Mouse (Mus musculus) kidney, postnatal 0 days (tissue): ENCODE results near the gene Krt80. TPM values are rescaled to one million over a fixed set of nuclear protein-coding genes. Genes with fewer than 3 reads are reported as not detected.
A peak's percentile ranks its signal among the peaks of the same experiment; 100 is the strongest.

Source experiments
- ATAC-seq: fragments of 200-750 bp; cut with Nextera tagmentation; replicated peaks from 2 replicates; pipeline ENCODE4 v1.8.0; 2017; ENCODE audit warnings: low read depth, moderate number of reproducible peaks, moderate TSS enrichment, moderate library complexity; ENCODE audit not compliant: low FRiP score
- DNase-seq: peaks from one replicate; pipeline ENCODE4 v3.0.0-alpha.2; 2016; ENCODE audit warnings: low spot score
- H3K27ac ChIP-seq: fragments of 300-500 bp; sonication (generic); 2 replicates; pipeline ENCODE4 v1.5.1; 2014; ENCODE audit warnings: mild to moderate bottlenecking
- H3K27me3 ChIP-seq: fragments of 300-500 bp; sonication (generic); 2 replicates; pipeline ENCODE4 v1.6.1; 2014; ENCODE audit warnings: low read length, mixed read lengths; ENCODE audit not compliant: insufficient read depth
- H3K36me3 ChIP-seq: fragments of 300-500 bp; sonication (generic); 2 replicates; pipeline ENCODE4 v1.6.1; 2014; ENCODE audit warnings: low read length, mixed read lengths; ENCODE audit not compliant: insufficient read depth
- H3K4me1 ChIP-seq: fragments of 300-500 bp; sonication (generic); replicated peaks from 2 replicates; pipeline ENCODE4 v1.6.1; 2014; ENCODE audit warnings: antibody characterized with exemption, low read length, mixed read lengths; ENCODE audit not compliant: insufficient read depth
- H3K4me2 ChIP-seq: fragments of 300-500 bp; sonication (generic); 2 replicates; pipeline ENCODE4 v1.6.1; 2014; ENCODE audit warnings: mild to moderate bottlenecking, low read length, moderate library complexity, mixed read lengths
- H3K4me3 ChIP-seq: fragments of 300-500 bp; sonication (generic); replicated peaks from 2 replicates; pipeline ENCODE4 v1.5.1; 2014; ENCODE audit warnings: low read depth, low read length
- H3K9ac ChIP-seq: fragments of 300-500 bp; sonication (generic); 2 replicates; pipeline ENCODE4 v1.6.1; 2014; ENCODE audit warnings: low read depth, low read length
- H3K9me3 ChIP-seq: fragments of 300-500 bp; sonication (generic); replicated peaks from 2 replicates; pipeline ENCODE4 v1.6.1; 2016; ENCODE audit warnings: low read length, inconsistent platforms, mixed read lengths
- CTCF ChIP-seq: IDR thresholded peaks from 2 replicates; pipeline ENCODE4 v1.5.1; 2016; ENCODE audit warnings: antibody characterized with exemption, low read depth, mild to moderate bottlenecking, moderate library complexity
- WGBS: fragments of 180-500 bp; shearing (Covaris S2); extraction: QIAGEN DNeasy Blood & Tissue Kit; methylation state at CpG from one replicate; pipeline ENCODE4 v1.1.7; 2014; 5-methylcytosine and 5-hydroxymethylcytosine counted together
- polyA plus RNA-seq: library from polyadenylated mRNA; unstranded; fragments of >200 nt; fragmentation: Nextera tagmentation; extraction: Ambion mirVana; gene quantifications from 2 replicates; pipeline ENCODE4 v1.2.1, GENCODE M21; 2015

Krt80 gene
- polyA plus RNA-seq, 1 experiment from 2014 or later, result 1.9 TPM

DNA sequence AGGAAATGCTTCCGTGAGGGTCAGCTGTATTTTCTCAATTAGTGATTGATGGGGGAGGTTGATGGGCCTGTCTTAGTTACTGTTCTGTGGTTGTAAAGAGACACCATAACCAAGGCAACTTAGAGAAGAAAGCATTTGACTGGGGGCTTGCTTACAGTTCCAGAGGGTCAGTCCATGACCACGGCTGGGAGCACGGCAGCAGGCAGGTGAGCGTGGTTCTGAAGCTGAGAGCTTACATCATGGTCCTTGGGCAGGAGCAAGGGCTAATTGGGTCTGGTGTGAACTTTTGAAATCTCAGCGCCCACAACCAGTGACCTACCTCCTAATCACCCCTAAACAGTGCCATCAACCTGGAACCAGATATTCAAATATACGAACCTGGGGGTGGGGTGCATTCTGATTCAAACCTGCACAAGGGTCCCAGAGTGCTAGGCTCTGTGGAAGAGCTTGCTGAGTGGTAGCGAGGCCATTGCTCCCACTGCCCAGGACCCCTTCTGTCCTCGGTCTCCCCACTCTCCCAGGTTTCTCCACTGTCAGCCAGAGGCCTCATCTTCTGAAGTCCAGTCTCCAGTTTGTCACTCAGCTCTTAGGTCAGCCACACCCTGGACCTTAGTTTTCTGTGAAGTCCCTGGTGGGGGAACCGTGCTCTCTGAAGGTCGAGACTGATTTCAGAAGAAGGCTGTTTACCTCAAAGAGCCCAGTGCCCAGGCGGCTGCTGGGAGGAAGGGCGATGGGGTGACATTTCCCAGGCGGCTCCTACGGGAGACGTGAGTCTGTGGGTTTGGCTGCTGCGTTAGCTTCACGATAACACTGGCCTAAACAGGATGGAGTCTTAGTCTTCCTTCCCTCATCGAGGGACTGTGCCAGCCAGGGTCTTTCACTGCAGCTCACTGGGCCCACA, 52.8 kb downstream of the Krt80 start:
- no peak for TF ChIP-seq CTCF
- Histone ChIP-seq H3K4me3 (no peak overlapping the region), H3K27me3 (no peaks in the 10 kb centered on the region), H3K9me3 (no peaks in the 10 kb centered on the region), H3K4me1 (0 out of 2 replicates have a peak, but pooled peaks cover 6% of the 10 kb centered on the region), H3K36me3 (no peaks in the 10 kb centered on the region), H3K27ac (no peak overlapping the region), H3K9ac (no peak overlapping the region), H3K4me2 (peak overlapping the region; percentile 57; the same call in 1 of the 2 replicates)
- DNase-seq (no peak), ATAC-seq (no peak)
- 58% methylated on average over 18 of the region's 18 CpGs for WGBS

DNA sequence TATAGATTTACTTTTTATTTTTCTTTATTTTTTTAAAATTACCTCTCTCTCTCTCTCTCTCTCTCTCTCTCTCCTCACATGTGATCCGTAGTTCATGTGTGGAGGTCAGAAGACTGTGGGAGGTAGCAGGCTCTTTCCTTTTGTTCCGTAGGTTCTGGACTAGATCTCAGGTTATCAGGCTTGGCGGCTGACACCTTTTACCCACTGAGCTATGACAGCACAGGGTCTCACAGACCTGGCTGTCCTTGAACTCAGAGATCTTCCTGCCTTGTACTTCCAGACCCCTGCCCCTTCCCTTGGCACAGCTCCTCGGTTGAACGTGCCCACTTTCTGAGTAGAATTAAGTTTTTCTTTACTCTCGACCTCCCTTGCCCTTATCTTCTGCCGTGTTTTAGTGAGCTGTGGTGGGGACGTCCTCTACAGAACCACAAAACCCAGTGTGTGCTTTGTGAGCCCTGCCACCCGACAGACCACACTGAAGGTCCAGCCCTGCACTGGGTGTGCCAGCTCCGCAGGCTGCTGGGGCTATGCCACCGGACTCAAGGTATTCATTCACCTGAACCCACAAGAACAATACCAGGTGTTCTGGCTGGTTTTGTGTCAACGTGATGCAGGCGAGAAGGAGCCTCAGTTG, 53.6 kb downstream of the Krt80 start:
- Histone ChIP-seq H3K4me1 (0 out of 2 replicates have a peak, but pooled peaks cover 6% of the 10 kb centered on the region), H3K27ac (no peak overlapping the region), H3K4me3 (no peak overlapping the region; the same call in 1 of the 2 replicates), H3K9ac (no peak overlapping the region), H3K4me2 (peak overlapping the region; percentile 57), H3K36me3 (no peaks in the 10 kb centered on the region), H3K9me3 (no peaks in the 10 kb centered on the region), H3K27me3 (no peaks in the 10 kb centered on the region)
- no peak for ATAC-seq
- 48% methylated on average over 13 of the region's 13 CpGs for WGBS
- no peak for DNase-seq
- TF ChIP-seq CTCF, result no peak

DNA sequence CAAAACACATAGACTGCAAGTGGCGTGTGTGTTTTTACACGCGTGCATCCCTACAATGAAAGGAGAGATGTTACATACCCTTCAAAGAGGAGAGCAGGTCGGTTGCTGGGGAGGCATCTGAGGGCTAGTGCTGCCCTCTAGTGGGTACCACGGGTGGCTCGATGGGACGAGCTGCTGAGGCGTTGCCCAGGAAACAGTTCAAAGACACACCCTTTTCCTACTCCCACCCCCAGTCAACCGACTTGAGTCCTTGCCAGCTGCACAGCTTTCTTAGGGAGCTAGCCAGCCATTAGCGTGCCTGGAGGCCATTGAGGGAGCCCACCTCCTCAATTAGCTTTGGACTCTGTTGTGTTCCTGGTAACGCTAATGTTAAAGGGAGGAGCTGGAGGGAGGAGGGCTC, 54.1 kb downstream of the Krt80 start:
- Histone ChIP-seq H3K9ac (no peak overlapping the region), H3K27me3 (no peaks in the 10 kb centered on the region), H3K9me3 (no peaks in the 10 kb centered on the region), H3K27ac (no peak overlapping the region), H3K4me2 (peak overlapping the region; percentile 57), H3K36me3 (no peaks in the 10 kb centered on the region), H3K4me3 (no peak overlapping the region; the same call in 1 of the 2 replicates), H3K4me1 (0 out of 2 replicates have a peak, but pooled peaks cover 1% of the 10 kb centered on the region)
- WGBS, result under 1% methylated on average over 11 of the region's 11 CpGs
- peak; percentile 60 for ATAC-seq
- DNase-seq, result peak; percentile 96
- TF ChIP-seq CTCF, result peak; percentile 96

DNA sequence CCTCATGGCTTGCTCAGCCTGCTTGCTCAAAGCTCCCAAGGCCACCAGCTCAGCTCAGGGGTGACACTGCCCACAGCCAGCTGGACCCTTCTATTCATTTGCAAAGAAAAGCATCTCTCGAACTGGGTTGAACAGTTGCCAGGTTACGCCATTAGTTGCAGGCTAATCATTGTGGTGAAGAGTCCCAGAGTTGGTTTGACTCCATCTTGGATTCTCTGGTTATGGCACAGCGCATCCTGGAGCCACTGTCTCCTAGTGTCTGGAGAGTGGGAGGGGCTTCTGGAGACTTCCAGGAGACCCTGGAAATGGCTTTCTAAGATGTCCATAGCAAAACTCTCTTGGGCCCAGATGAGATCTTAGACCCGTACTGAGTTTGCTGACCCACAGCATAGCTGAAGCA, 54.6 kb downstream of the Krt80 start:
- Histone ChIP-seq H3K27me3 (no peaks in the 10 kb centered on the region), H3K9ac (no peak overlapping the region), H3K9me3 (no peaks in the 10 kb centered on the region), H3K4me2 (no peak overlapping the region), H3K4me3 (no peak overlapping the region), H3K36me3 (no peaks in the 10 kb centered on the region), H3K4me1 (no peaks in the 10 kb centered on the region), H3K27ac (no peak overlapping the region)
- TF ChIP-seq CTCF, result no peak
- ATAC-seq (no peak), DNase-seq (no peak)
- WGBS, result 86% methylated on average over 4 of the region's 4 CpGs

DNA sequence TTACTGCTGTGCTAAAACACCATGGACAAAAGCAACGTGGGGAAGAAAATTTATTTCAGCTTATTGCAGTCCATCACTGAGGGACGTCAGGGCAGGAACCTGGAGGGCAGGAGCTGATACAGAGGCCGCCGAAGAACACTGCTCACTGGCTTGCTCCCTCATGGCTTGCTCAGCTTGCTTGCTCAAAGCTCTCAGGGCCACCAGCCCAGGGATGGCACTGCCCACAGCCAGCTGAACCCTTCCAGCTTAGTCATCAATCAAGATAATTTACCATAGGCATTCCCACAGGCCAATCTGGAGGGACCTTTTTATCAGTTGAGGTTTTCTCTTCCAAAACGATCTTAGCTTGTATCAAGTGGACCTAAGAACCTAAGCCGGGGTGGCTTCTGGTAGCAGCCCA, 58.0 kb downstream of the Krt80 start:
- Histone ChIP-seq H3K4me3 (no peak overlapping the region), H3K27me3 (no peaks in the 10 kb centered on the region), H3K9ac (no peak overlapping the region), H3K4me2 (no peak overlapping the region), H3K4me1 (no peaks in the 10 kb centered on the region), H3K27ac (no peak overlapping the region), H3K9me3 (no peaks in the 10 kb centered on the region), H3K36me3 (no peaks in the 10 kb centered on the region)
- 65% methylated on average over 6 of the region's 6 CpGs for WGBS
- TF ChIP-seq CTCF, result no peak
- DNase-seq (no peak), ATAC-seq (no peak)

DNA sequence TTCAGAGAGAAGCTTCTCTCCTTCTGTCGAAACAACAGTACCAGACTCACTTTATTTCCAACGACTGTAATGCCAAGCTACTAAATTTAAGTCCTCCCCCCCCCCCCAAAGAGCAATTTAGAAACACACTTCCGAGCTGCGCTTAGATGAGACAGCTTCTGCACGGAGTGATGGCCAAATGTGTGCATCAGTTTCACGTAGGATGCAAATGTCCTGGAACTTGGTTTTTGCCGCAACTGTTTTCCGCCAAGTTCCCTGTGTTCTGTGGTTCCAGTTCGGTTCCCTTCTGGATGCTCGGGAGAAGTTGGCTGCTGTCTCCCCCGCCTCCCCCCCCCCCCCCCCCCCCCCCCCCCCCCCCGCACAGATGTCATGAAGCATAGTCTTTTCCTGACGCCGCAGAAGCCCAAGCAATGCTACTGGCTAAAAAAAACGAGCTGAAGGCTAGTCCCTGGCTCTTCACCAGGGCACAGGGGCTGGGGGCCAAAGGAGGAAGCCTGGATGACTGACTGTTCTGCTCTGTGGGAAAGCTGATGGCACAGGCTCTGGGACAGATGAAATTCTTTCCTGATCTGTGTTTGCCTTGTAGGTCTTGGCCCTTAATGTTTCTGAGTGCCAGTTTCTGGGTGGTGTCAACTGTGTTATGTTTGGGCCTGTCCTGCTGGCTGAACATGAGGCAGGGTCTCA, 58.7 kb downstream of the Krt80 start:
- Histone ChIP-seq H3K9ac (no peak overlapping the region), H3K4me1 (no peaks in the 10 kb centered on the region), H3K27me3 (no peaks in the 10 kb centered on the region), H3K9me3 (no peaks in the 10 kb centered on the region), H3K36me3 (no peaks in the 10 kb centered on the region), H3K4me3 (no peak overlapping the region), H3K4me2 (no peak overlapping the region), H3K27ac (0 out of 2 replicates have a peak overlapping the region, but pooled peaks have one; percentile 2)
- TF ChIP-seq CTCF, result no peak
- WGBS, result 37% methylated on average over 13 of the region's 15 CpGs
- DNase-seq, result no peak
- ATAC-seq, result no peak
